ENCODE assay signal across 19 mouse cellular contexts in the genomic region with DNA sequence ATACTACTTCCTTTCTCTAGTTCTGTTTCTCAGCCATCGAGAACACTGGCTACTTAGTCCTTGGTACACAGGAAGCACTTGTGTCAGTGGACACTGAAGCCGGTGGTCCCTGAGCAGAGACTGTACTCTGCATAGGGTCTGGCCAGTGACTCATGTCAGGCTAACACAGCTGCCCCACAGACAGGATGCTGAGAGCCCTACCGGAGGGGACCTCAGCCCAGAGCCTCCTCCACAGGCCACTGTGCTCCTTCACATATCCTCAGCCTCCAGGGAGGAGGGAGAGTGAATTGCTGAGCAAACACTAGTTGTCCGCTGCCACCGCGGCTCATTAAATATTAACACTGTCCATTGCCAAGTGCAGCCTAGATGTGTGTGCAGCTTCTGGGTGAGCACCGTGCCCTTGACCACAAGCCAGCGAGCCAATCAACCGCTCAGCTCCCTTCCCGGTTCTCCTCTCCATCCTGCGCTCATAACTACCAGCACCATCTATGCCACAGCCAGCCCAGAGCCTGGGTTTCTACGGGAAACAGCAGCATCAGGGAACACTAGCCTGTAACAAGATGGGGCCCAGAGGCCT. TPM values are rescaled to one million over a fixed set of nuclear protein-coding genes. Genes with fewer than 3 reads are reported as not detected.
DNase-seq lines count a peak whose midpoint lies in the region; ATAC-seq and TF ChIP-seq lines count a peak whose summit lies in the region.
"Had no signal": no experiment of that assay in that cellular context is flagged by ENCODE, and none has a peak within 500 bp of the region (broad histone marks: within the 10 kb centered on the region; RNA-seq: fewer than 3 reads in every experiment).

No protein-coding gene starts in this region.

- intact Hi-C loops in left cerebral cortex, postnatal 36 days (cut with DNase I): no loop called here

- peak; percentile 50; the same call in 1 of the 2 replicates for ATAC-seq in lung, embryonic 15.5 days (ENCODE audit: borderline replicate concordance, extremely low read depth, low FRiP score, low TSS enrichment)
- peak; percentile 19; the same call in 1 of the 2 replicates for ATAC-seq in hindbrain, embryonic 16.5 days
- no peak for ATAC-seq in kidney, postnatal 0 days (replicated peaks; ENCODE audit: low FRiP score, low read depth)
- ATAC-seq: forebrain, embryonic 16.5 days; liver, postnatal 0 days had no signal

- H3K4me3 ChIP-seq in lung, embryonic 15.5 days: no peak overlapping the region
- H3K4me3 ChIP-seq in hindbrain, embryonic 16.5 days (ENCODE audit: low read length): no peak overlapping the region
- no peak overlapping the region for H3K4me3 ChIP-seq in kidney, postnatal 0 days (replicated peaks; ENCODE audit: low read depth, low read length)
- H3K4me3 ChIP-seq: gastrocnemius, adult 2 months; heart, adult 2 months; limb, embryonic 15.5 days had no signal

- H3K27me3 ChIP-seq in lung, embryonic 15.5 days: no peaks in the 10 kb centered on the region
- H3K27me3 ChIP-seq in hindbrain, embryonic 16.5 days (replicated peaks; ENCODE audit: control insufficient read depth, insufficient read depth, low read length): no peaks in the 10 kb centered on the region
- H3K27me3 ChIP-seq in kidney, postnatal 0 days (ENCODE audit: insufficient read depth, low read length): no peaks in the 10 kb centered on the region

- H3K9me3 ChIP-seq in lung, embryonic 15.5 days: no peaks in the 10 kb centered on the region
- no peaks in the 10 kb centered on the region for H3K9me3 ChIP-seq in hindbrain, embryonic 16.5 days (ENCODE audit: control insufficient read depth, low read length)
- H3K9me3 ChIP-seq in kidney, postnatal 0 days (replicated peaks; ENCODE audit: low read length): no peaks in the 10 kb centered on the region
- H3K9me3 ChIP-seq: limb, embryonic 15.5 days had no signal

- H3K9ac ChIP-seq in lung, embryonic 15.5 days: no peak overlapping the region
- H3K9ac ChIP-seq in hindbrain, embryonic 16.5 days (ENCODE audit: low read depth, low read length): no peak overlapping the region
- H3K9ac ChIP-seq in kidney, postnatal 0 days (ENCODE audit: low read depth, low read length): no peak overlapping the region
- H3K9ac ChIP-seq: limb, embryonic 15.5 days; liver, postnatal 0 days had no signal

- no peaks in the 10 kb centered on the region for H3K36me3 ChIP-seq in lung, embryonic 15.5 days
- no peaks in the 10 kb centered on the region for H3K36me3 ChIP-seq in hindbrain, embryonic 16.5 days (ENCODE audit: control insufficient read depth, insufficient read depth, low read length)
- H3K36me3 ChIP-seq in kidney, postnatal 0 days (ENCODE audit: insufficient read depth, low read length): no peaks in the 10 kb centered on the region
- H3K36me3 ChIP-seq: limb, embryonic 15.5 days had no signal

- H3K4me1 ChIP-seq in lung, embryonic 15.5 days: no peaks in the 10 kb centered on the region
- peaks cover 11% of the 10 kb centered on the region for H3K4me1 ChIP-seq in hindbrain, embryonic 16.5 days (ENCODE audit: control insufficient read depth, insufficient read depth, low read depth, low read length)
- H3K4me1 ChIP-seq in kidney, postnatal 0 days (replicated peaks; ENCODE audit: insufficient read depth, low read length): no peaks in the 10 kb centered on the region
- H3K4me1 ChIP-seq: limb, embryonic 15.5 days had no signal

- peak; percentile 66 to 75 for DNase-seq in cerebellum, postnatal 10 days
- no peak for DNase-seq in cerebellum, adult 11 months
- DNase-seq in lung, adult 18-20 months: no peak
- peak; percentile 11 for DNase-seq in kidney, postnatal 0 days (ENCODE audit: low spot score)
- DNase-seq in gastrocnemius, postnatal 25 days: no peak
- DNase-seq in left cerebral cortex, postnatal 36 days (ENCODE audit: low spot score in 2 of 2): no peak
- DNase-seq: adrenal gland, postnatal 14 days; cerebellum, adult 8-10 months; embryo, embryonic 11 days; gastrocnemius, adult 2 months; heart, adult 2 months; liver, postnatal 0 days; right cerebral cortex, postnatal 25 days; thymus, adult 2 months had no signal

- H3K27ac ChIP-seq in lung, embryonic 15.5 days: no peak overlapping the region
- no peak overlapping the region for H3K27ac ChIP-seq in hindbrain, embryonic 16.5 days (ENCODE audit: low read depth, low read length)
- no peak overlapping the region for H3K27ac ChIP-seq in kidney, postnatal 0 days
- H3K27ac ChIP-seq: heart, adult 2 months; limb, embryonic 15.5 days had no signal

- TF ChIP-seq CTCF in kidney, postnatal 0 days (IDR thresholded peaks at IDR 0.05; ENCODE audit: low read depth): no peak

- no peak overlapping the region for H3K4me2 ChIP-seq in lung, embryonic 15.5 days
- H3K4me2 ChIP-seq in hindbrain, embryonic 16.5 days (ENCODE audit: low read length): no peak overlapping the region
- H3K4me2 ChIP-seq in kidney, postnatal 0 days (ENCODE audit: low read length): no peak overlapping the region
- H3K4me2 ChIP-seq: limb, embryonic 15.5 days had no signal

- 56% methylated on average over 12 of the region's 12 CpGs for WGBS in lung, embryonic 15.5 days
- WGBS in hindbrain, embryonic 16.5 days: 69% methylated on average over 12 of the region's 12 CpGs
- 45% methylated on average over 12 of the region's 12 CpGs for WGBS in kidney, postnatal 0 days

RNA-seq across cellular contexts. Expression of a gene that starts 42.8 kb away (rescaled TPM):
- polyA plus RNA-seq in lung, embryonic 15.5 days (2015; fragmentation: Nextera tagmentation; extraction: Ambion mirVana): 0.13 and 0.39 TPM in 2 replicates
- 102 and 109 TPM in 2 replicates for polyA plus RNA-seq in hindbrain, embryonic 16.5 days (2015; fragmentation: Nextera tagmentation; extraction: Ambion mirVana)
- polyA plus RNA-seq in kidney, postnatal 0 days (2015; fragmentation: Nextera tagmentation; extraction: Ambion mirVana): 1.2 and 1.3 TPM in 2 replicates
- total RNA-seq in gastrocnemius, postnatal 25 days (2021): under 1 TPM in 1 of 2 experiments, not detected in 1; 0.13 TPM
- total RNA-seq in left cerebral cortex, postnatal 36 days (2021): 100 to 1,000 TPM in 1 of 2 experiments, 10 to 100 TPM in 1; 80.4 to 103 TPM
- total RNA-seq: megakaryocyte-erythroid progenitor cell, adult 5-6 weeks had no signal
- polyA plus RNA-seq: liver, postnatal 0 days had no signal

Comparison
In these comparisons a context has a peak if more than half of its experiments do, and no peak if none do; other contexts are left out.
1. DNase-seq: peak in cerebellum, postnatal 10 days (2 of 2) and kidney, postnatal 0 days (single experiment); none in cerebellum, adult 11 months (single experiment), lung, adult 18-20 months (0 of 2), gastrocnemius, postnatal 25 days (single experiment) and left cerebral cortex, postnatal 36 days (0 of 2).
2. RNA of a gene that starts 42.8 kb away (polyA plus RNA-seq): 102 to 109 TPM in hindbrain, embryonic 16.5 days; 1.2 to 1.3 TPM in kidney, postnatal 0 days and 0.13 to 0.39 TPM in lung, embryonic 15.5 days; every median in the first group is over 10 times any median in the second.